Mouse (Mus musculus): ENCODE data around the gene Rhoq. TPM values are rescaled to one million over a fixed set of nuclear protein-coding genes. Genes with fewer than 3 reads are reported as not detected.
A peak's percentile ranks its signal among the peaks of the same experiment; 100 is the strongest.

Gene Rhoq
- polyA plus RNA-seq, 1 experiment from 2014 or later = 6.5 TPM

- Histone ChIP-seq H3K4me1 (replicated peaks; ENCODE audit: control insufficient read depth, insufficient read depth, low read length) (no peaks in the 10 kb centered on the region), H3K9me3 (ENCODE audit: control insufficient read depth, low read length) (no peaks in the 10 kb centered on the region), H3K4me2 (no peak overlapping the region), H3K4me3 (ENCODE audit: low read depth, low read length) (no peak overlapping the region), H3K27me3 (replicated peaks; ENCODE audit: control insufficient read depth, insufficient read depth, low read length) (no peaks in the 10 kb centered on the region), H3K36me3 (ENCODE audit: control insufficient read depth, insufficient read depth, low read length) (no peaks in the 10 kb centered on the region), H3K9ac (ENCODE audit: low read depth, low read length) (no peak overlapping the region), H3K27ac (ENCODE audit: low read depth, low read length) (no peak overlapping the region)
- ATAC-seq (replicated peaks; ENCODE audit: low FRiP score) (no peak), DNase-seq (ENCODE audit: low spot score) (no peak)
- 83% methylated on average over 2 of the region's 2 CpGs for WGBS
Measured at GRCm38 (mm10) chr17:86973097-86973496, 10.2 kb downstream of the Rhoq start.

GRCm38 (mm10) chr17:86976387-86976786 lies 13.5 kb downstream of the Rhoq start:
- WGBS = 69% methylated on average over 10 of the region's 10 CpGs
- no peaks in the 10 kb centered on the region for H3K27me3 ChIP-seq (replicated peaks; ENCODE audit: control insufficient read depth, insufficient read depth, low read length)
- H3K27ac ChIP-seq (ENCODE audit: low read depth, low read length) = no peak overlapping the region
- no peak overlapping the region for H3K4me2 ChIP-seq
- no peak overlapping the region for H3K4me3 ChIP-seq (ENCODE audit: low read depth, low read length)
- H3K9ac ChIP-seq (ENCODE audit: low read depth, low read length) = no peak overlapping the region
- ATAC-seq (replicated peaks; ENCODE audit: low FRiP score) (no peak), DNase-seq (ENCODE audit: low spot score) (no peak)
- peaks cover 2% of the 10 kb centered on the region; the same call in 1 of the 2 replicates for H3K36me3 ChIP-seq (ENCODE audit: control insufficient read depth, insufficient read depth, low read length)
- H3K4me1 ChIP-seq (replicated peaks; ENCODE audit: control insufficient read depth, insufficient read depth, low read length) = no peaks in the 10 kb centered on the region
- no peaks in the 10 kb centered on the region for H3K9me3 ChIP-seq (ENCODE audit: control insufficient read depth, low read length)

- Histone ChIP-seq H3K4me2 (no peak overlapping the region), H3K4me1 (replicated peaks; ENCODE audit: control insufficient read depth, insufficient read depth, low read length) (no peaks in the 10 kb centered on the region), H3K36me3 (ENCODE audit: control insufficient read depth, insufficient read depth, low read length) (peaks cover 2% of the 10 kb centered on the region; the same call in 1 of the 2 replicates), H3K9ac (ENCODE audit: low read depth, low read length) (no peak overlapping the region), H3K27ac (ENCODE audit: low read depth, low read length) (no peak overlapping the region; the same call in 1 of the 2 replicates), H3K9me3 (ENCODE audit: control insufficient read depth, low read length) (no peaks in the 10 kb centered on the region), H3K27me3 (replicated peaks; ENCODE audit: control insufficient read depth, insufficient read depth, low read length) (no peaks in the 10 kb centered on the region), H3K4me3 (ENCODE audit: low read depth, low read length) (no peak overlapping the region)
- DNase-seq (ENCODE audit: low spot score) (no peak), ATAC-seq (replicated peaks; ENCODE audit: low FRiP score) (no peak)
- 69% methylated on average over 6 of the region's 6 CpGs for WGBS
Measured at GRCm38 (mm10) chr17:86978496-86978895, 15.6 kb downstream of the Rhoq start.

- 79% methylated on average over 1 of the region's 1 CpGs for WGBS
- ATAC-seq (replicated peaks; ENCODE audit: low FRiP score) = no peak
- DNase-seq (ENCODE audit: low spot score) = no peak
- H3K4me2 ChIP-seq = no peak overlapping the region
- H3K9ac ChIP-seq (ENCODE audit: low read depth, low read length) = no peak overlapping the region
- no peaks in the 10 kb centered on the region for H3K4me1 ChIP-seq (replicated peaks; ENCODE audit: control insufficient read depth, insufficient read depth, low read length)
- H3K9me3 ChIP-seq (ENCODE audit: control insufficient read depth, low read length) = no peaks in the 10 kb centered on the region
- no peak overlapping the region for H3K4me3 ChIP-seq (ENCODE audit: low read depth, low read length)
- H3K27ac ChIP-seq (ENCODE audit: low read depth, low read length) = no peak overlapping the region
- H3K36me3 ChIP-seq (ENCODE audit: control insufficient read depth, insufficient read depth, low read length) = peaks cover 2% of the 10 kb centered on the region; the same call in 1 of the 2 replicates
- no peaks in the 10 kb centered on the region for H3K27me3 ChIP-seq (replicated peaks; ENCODE audit: control insufficient read depth, insufficient read depth, low read length)
Measured at GRCm38 (mm10) chr17:86981205-86981604, 18.3 kb downstream of the Rhoq start.

GRCm38 (mm10) chr17:86981701-86982100 lies 18.8 kb downstream of the Rhoq start:
- H3K9ac ChIP-seq (ENCODE audit: low read depth, low read length) = no peak overlapping the region

GRCm38 (mm10) chr17:86982497-86982896 lies 19.6 kb downstream of the Rhoq start:
- 71% methylated on average over 9 of the region's 9 CpGs for WGBS
- H3K27ac ChIP-seq (ENCODE audit: low read depth, low read length) = no peak overlapping the region
- H3K27me3 ChIP-seq (replicated peaks; ENCODE audit: control insufficient read depth, insufficient read depth, low read length) = no peaks in the 10 kb centered on the region
- no peak for ATAC-seq (replicated peaks; ENCODE audit: low FRiP score)
- no peaks in the 10 kb centered on the region; the same call in 1 of the 2 replicates for H3K4me1 ChIP-seq (replicated peaks; ENCODE audit: control insufficient read depth, insufficient read depth, low read length)
- no peak for DNase-seq (ENCODE audit: low spot score)
- H3K9me3 ChIP-seq (ENCODE audit: control insufficient read depth, low read length) = no peaks in the 10 kb centered on the region
- H3K9ac ChIP-seq (ENCODE audit: low read depth, low read length) = no peak overlapping the region
- peaks cover 2% of the 10 kb centered on the region; the same call in 1 of the 2 replicates for H3K36me3 ChIP-seq (ENCODE audit: control insufficient read depth, insufficient read depth, low read length)
- H3K4me2 ChIP-seq = no peak overlapping the region
- H3K4me3 ChIP-seq (ENCODE audit: low read depth, low read length) = no peak overlapping the region

More at GRCm38 (mm10) chr17:86981701-86982100, 18.8 kb downstream of the Rhoq start:
- H3K9me3 ChIP-seq (ENCODE audit: control insufficient read depth, low read length) = no peaks in the 10 kb centered on the region
- 98% methylated on average over 2 of the region's 2 CpGs for WGBS
- ATAC-seq (replicated peaks; ENCODE audit: low FRiP score) (no peak), DNase-seq (ENCODE audit: low spot score) (no peak)
- no peak overlapping the region for H3K4me3 ChIP-seq (ENCODE audit: low read depth, low read length)
- H3K27me3 ChIP-seq (replicated peaks; ENCODE audit: control insufficient read depth, insufficient read depth, low read length) = no peaks in the 10 kb centered on the region
- H3K4me1 ChIP-seq (replicated peaks; ENCODE audit: control insufficient read depth, insufficient read depth, low read length) = no peaks in the 10 kb centered on the region; the same call in 1 of the 2 replicates
- peaks cover 2% of the 10 kb centered on the region; the same call in 1 of the 2 replicates for H3K36me3 ChIP-seq (ENCODE audit: control insufficient read depth, insufficient read depth, low read length)
- no peak overlapping the region for H3K27ac ChIP-seq (ENCODE audit: low read depth, low read length)
- no peak overlapping the region for H3K4me2 ChIP-seq

- Histone ChIP-seq H3K9ac (ENCODE audit: low read depth, low read length) (no peak overlapping the region), H3K27ac (ENCODE audit: low read depth, low read length) (no peak overlapping the region), H3K36me3 (ENCODE audit: control insufficient read depth, insufficient read depth, low read length) (no peaks in the 10 kb centered on the region), H3K4me1 (replicated peaks; ENCODE audit: control insufficient read depth, insufficient read depth, low read length) (no peaks in the 10 kb centered on the region; the same call in 1 of the 2 replicates), H3K9me3 (ENCODE audit: control insufficient read depth, low read length) (no peaks in the 10 kb centered on the region), H3K4me2 (no peak overlapping the region), H3K27me3 (replicated peaks; ENCODE audit: control insufficient read depth, insufficient read depth, low read length) (no peaks in the 10 kb centered on the region), H3K4me3 (ENCODE audit: low read depth, low read length) (no peak overlapping the region)
- ATAC-seq (replicated peaks; ENCODE audit: low FRiP score) (no peak), DNase-seq (ENCODE audit: low spot score) (no peak)
- whole genome bisulfite sequencing = 71% methylated on average over 17 of the region's 17 CpGs
Measured at GRCm38 (mm10) chr17:86986449-86987138, 23.7 kb downstream of the Rhoq start.

- no peak for ATAC-seq (replicated peaks; ENCODE audit: low FRiP score)
- Histone ChIP-seq H3K4me1 (replicated peaks; ENCODE audit: control insufficient read depth, insufficient read depth, low read length) (no peaks in the 10 kb centered on the region; the same call in 1 of the 2 replicates), H3K4me2 (no peak overlapping the region), H3K9me3 (ENCODE audit: control insufficient read depth, low read length) (no peaks in the 10 kb centered on the region), H3K27ac (ENCODE audit: low read depth, low read length) (no peak overlapping the region), H3K36me3 (ENCODE audit: control insufficient read depth, insufficient read depth, low read length) (no peaks in the 10 kb centered on the region), H3K9ac (ENCODE audit: low read depth, low read length) (no peak overlapping the region), H3K27me3 (replicated peaks; ENCODE audit: control insufficient read depth, insufficient read depth, low read length) (no peaks in the 10 kb centered on the region), H3K4me3 (ENCODE audit: low read depth, low read length) (no peak overlapping the region)
- no peak for DNase-seq (ENCODE audit: low spot score)
- WGBS = 85% methylated on average over 5 of the region's 5 CpGs
Measured at GRCm38 (mm10) chr17:86988161-86988560, 25.3 kb downstream of the Rhoq start.

- no peak for ATAC-seq (replicated peaks; ENCODE audit: low FRiP score)
- 72% methylated on average over 6 of the region's 6 CpGs for WGBS
- Histone ChIP-seq H3K27me3 (replicated peaks; ENCODE audit: control insufficient read depth, insufficient read depth, low read length) (no peaks in the 10 kb centered on the region), H3K27ac (ENCODE audit: low read depth, low read length) (no peak overlapping the region), H3K9me3 (ENCODE audit: control insufficient read depth, low read length) (no peaks in the 10 kb centered on the region), H3K4me3 (ENCODE audit: low read depth, low read length) (no peak overlapping the region), H3K4me1 (replicated peaks; ENCODE audit: control insufficient read depth, insufficient read depth, low read length) (no peaks in the 10 kb centered on the region; the same call in 1 of the 2 replicates), H3K36me3 (ENCODE audit: control insufficient read depth, insufficient read depth, low read length) (no peaks in the 10 kb centered on the region), H3K4me2 (no peak overlapping the region), H3K9ac (ENCODE audit: low read depth, low read length) (no peak overlapping the region)
- peak; percentile 28 for DNase-seq (ENCODE audit: low spot score)
Measured at GRCm38 (mm10) chr17:86988601-86989184, 25.8 kb downstream of the Rhoq start.
